Mouse (Mus musculus) intestine, postnatal 0 days (tissue): Measurements from ENCODE around the gene Atp2a1. TPM values are rescaled to one million over a fixed set of nuclear protein-coding genes. Genes with fewer than 3 reads are reported as not detected.
A peak's percentile ranks its signal among the peaks of the same experiment; 100 is the strongest.

Experiments
- ATAC-seq: fragments of 200-750 bp; cut with Nextera tagmentation; 2 replicates; pipeline ENCODE4 v1.8.0; 2017; ENCODE audit warnings: mild to moderate bottlenecking, moderate TSS enrichment, moderate library complexity
- H3K27ac ChIP-seq: fragments of 300-500 bp; sonication (generic); 2 replicates; pipeline ENCODE4 v1.5.1; 2014; ENCODE audit warnings: mild to moderate bottlenecking, low read depth, low read length, moderate library complexity
- H3K27me3 ChIP-seq: fragments of 300-500 bp; sonication (generic); replicated peaks from 2 replicates; pipeline ENCODE4 v1.6.1; 2014; ENCODE audit warnings: low read length, mixed read lengths; ENCODE audit not compliant: control insufficient read depth, insufficient read depth
- H3K36me3 ChIP-seq: fragments of 300-500 bp; sonication (generic); 2 replicates; pipeline ENCODE4 v1.6.1; 2014; ENCODE audit warnings: mild to moderate bottlenecking, moderate library complexity; ENCODE audit not compliant: control insufficient read depth, insufficient read depth
- H3K4me1 ChIP-seq: fragments of 300-500 bp; sonication (generic); replicated peaks from 2 replicates; pipeline ENCODE4 v1.6.1; 2014; ENCODE audit warnings: antibody characterized with exemption, low read length, mixed read lengths; ENCODE audit not compliant: control insufficient read depth, insufficient read depth
- H3K4me2 ChIP-seq: fragments of 300-500 bp; sonication (generic); replicated peaks from 2 replicates; pipeline ENCODE4 v1.6.1; 2014; ENCODE audit warnings: low read depth, mild to moderate bottlenecking, moderate library complexity
- H3K4me3 ChIP-seq: fragments of 300-500 bp; sonication (generic); 2 replicates; pipeline ENCODE4 v1.5.1; 2014; ENCODE audit warnings: low read depth, low read length
- H3K9ac ChIP-seq: fragments of 300-500 bp; sonication (generic); 2 replicates; pipeline ENCODE4 v1.6.1; 2014; ENCODE audit warnings: mild to moderate bottlenecking, low read depth, low read length
- H3K9me3 ChIP-seq: fragments of 300-500 bp; sonication (generic); 2 replicates; pipeline ENCODE4 v1.6.1; 2016; ENCODE audit warnings: mixed run types; ENCODE audit not compliant: control insufficient read depth
- CTCF ChIP-seq: sonication (generic); IDR thresholded peaks from 2 replicates; pipeline ENCODE4 v1.5.1; 2016; ENCODE audit warnings: low read depth, mild to moderate bottlenecking, control low read depth, antibody characterized with exemption, moderate library complexity
- WGBS: fragments of 180-500 bp; shearing (Covaris S2); extraction: QIAGEN DNeasy Blood & Tissue Kit; methylation state at CpG from one replicate; pipeline ENCODE4 v1.1.7; 2014; 5-methylcytosine and 5-hydroxymethylcytosine counted together
- polyA plus RNA-seq: library from polyadenylated mRNA; unstranded; fragments of >200 nt; fragmentation: Nextera tagmentation; extraction: Ambion mirVana; gene quantifications from 2 replicates; pipeline ENCODE4 v1.2.1, GENCODE M21; 2015

Gene Atp2a1
- polyA plus RNA-seq, 1 experiment from 2014 or later, result 0.05 TPM

DNA sequence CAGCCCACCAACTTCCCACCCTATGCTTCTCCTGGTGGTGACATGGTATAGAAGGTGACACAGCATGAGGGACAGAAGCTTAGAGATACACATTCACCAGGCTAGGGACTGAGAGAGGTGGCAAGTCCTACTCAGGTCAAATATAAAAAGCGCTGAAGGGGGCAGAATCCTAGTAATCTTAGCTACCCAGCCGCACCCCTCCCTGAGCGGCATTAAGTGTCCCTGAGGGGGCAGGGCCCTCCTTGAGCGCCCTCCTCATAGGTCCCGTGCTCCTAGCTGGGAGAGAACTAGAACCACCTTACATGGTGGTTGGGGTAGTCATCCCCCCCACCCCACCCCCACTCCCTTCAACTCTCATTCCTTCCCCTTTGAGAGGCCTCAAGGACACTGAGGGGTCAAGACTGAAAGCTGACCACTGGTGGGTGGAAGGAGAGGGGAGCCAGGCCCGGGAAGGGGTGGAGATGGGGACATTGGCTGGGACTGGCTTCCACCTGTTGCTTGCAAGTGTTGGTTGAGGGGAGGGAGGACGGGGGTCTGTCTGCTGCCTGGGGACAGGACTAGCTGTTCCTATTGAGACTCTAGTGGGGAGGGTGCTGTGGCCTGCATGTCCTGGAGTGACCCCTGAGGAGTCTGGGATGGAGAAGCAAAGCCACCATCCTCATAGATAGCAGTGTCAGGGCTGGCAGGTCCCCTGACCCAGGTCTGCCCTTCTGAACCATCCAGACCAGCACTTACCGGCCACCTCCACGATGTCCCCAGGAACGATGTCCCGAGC lies 3.9 kb downstream of the Atp2a1 start:
- Histone ChIP-seq H3K4me1 (no peaks in the 10 kb centered on the region), H3K36me3 (no peaks in the 10 kb centered on the region), H3K4me2 (0 out of 2 replicates have a peak overlapping the region, but pooled peaks have one; percentile 13), H3K27me3 (no peaks in the 10 kb centered on the region), H3K4me3 (no peak overlapping the region), H3K27ac (no peak overlapping the region), H3K9me3 (no peaks in the 10 kb centered on the region), H3K9ac (no peak overlapping the region)
- WGBS, result 77% methylated on average over 11 of the region's 11 CpGs
- no peak for TF ChIP-seq CTCF
- no peak for ATAC-seq

DNA sequence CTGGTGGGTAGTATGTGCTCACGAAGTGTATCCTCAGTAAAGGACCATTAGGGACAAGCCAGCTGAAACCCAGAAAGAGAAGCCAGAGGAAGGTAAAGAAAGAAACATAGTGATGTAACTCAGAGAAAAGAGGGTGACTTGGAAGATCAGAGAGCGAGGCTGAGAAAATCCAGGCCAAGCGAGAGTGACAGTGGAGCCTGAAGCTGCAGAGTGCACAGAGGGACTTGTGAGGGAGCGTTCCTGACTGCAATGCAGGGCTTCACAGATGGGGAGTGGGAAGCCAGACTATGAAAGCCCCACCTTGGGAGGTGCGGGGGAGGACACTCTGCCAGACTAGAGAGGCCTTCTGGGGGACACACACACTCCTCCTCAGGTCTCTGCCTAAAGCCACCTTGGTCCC lies 4.7 kb downstream of the Atp2a1 start:
- H3K36me3 ChIP-seq, result no peaks in the 10 kb centered on the region
- no peak overlapping the region for H3K9ac ChIP-seq
- no peak overlapping the region for H3K4me3 ChIP-seq
- no peaks in the 10 kb centered on the region for H3K27me3 ChIP-seq
- WGBS, result 82% methylated on average over 4 of the region's 5 CpGs
- H3K4me1 ChIP-seq, result no peaks in the 10 kb centered on the region
- ATAC-seq, result no peak
- no peaks in the 10 kb centered on the region for H3K9me3 ChIP-seq
- H3K27ac ChIP-seq, result no peak overlapping the region
- TF ChIP-seq CTCF, result no peak
- H3K4me2 ChIP-seq, result no peak overlapping the region

DNA sequence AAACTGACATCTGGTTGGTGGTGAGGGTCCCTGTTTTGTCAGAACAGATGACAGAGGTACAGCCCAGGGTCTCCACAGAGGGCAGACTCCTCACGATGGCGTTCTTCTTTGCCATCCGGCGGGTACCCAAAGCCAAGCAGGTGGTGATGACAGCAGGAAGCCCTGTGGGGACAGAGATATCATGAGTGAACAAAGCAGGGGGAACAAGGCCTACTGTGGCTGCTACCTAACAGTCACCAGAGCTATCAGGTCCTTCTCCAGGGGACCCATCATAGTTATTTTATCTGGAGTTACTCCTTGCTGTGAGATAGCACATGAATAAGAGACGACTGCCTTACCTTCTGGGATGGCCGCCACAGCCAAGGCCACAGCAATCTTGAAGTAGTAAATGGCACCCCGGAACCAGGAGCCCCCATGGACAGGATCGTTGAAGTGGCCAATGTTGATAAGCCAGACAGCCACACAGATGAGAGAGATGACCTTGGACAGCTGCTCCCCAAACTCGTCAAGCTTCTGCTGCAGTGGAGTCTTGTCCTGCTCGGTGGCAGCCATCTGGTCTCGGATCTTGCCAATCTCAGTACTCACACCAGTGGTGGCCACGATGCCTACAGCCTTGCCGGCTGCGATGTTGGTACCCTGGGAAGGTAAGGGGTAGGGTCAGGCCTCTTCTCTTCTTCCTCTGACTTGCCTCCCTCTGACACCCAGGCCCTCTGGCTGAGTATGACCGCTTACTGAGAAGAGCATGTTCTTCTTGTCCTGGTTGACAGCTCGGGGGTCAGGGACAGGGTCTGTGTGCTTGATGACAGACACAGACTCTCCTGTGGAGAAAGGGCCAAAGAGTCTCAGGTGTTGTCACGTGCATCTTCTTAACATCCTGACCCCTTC lies 6.3 kb downstream of the Atp2a1 start:
- Histone ChIP-seq H3K9me3 (no peaks in the 10 kb centered on the region), H3K4me2 (no peak overlapping the region), H3K27me3 (no peaks in the 10 kb centered on the region), H3K4me1 (no peaks in the 10 kb centered on the region), H3K36me3 (no peaks in the 10 kb centered on the region), H3K27ac (no peak overlapping the region), H3K4me3 (no peak overlapping the region), H3K9ac (no peak overlapping the region)
- TF ChIP-seq CTCF, result no peak
- WGBS, result 79% methylated on average over 17 of the region's 17 CpGs
- ATAC-seq, result no peak

DNA sequence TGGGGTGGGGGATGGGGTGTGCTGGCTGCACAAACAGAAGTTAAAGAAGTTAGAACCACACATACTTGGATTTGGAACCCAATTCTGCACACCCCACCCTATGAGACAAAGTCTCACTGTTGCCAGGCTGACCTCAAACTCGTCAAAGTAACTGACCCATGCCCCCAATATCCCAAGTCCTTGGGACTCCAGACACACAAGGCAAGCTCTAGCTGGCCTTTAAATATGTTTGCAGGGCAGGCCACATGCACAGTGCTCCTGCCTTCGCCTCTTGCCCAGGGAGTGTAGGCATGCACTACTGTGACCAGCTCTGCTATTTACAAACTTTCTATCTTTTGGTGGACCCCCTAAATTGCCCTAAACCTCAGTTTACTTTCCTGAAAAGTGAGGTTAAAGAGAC lies 7.7 kb downstream of the Atp2a1 start:
- Histone ChIP-seq H3K4me3 (no peak overlapping the region), H3K4me1 (no peaks in the 10 kb centered on the region), H3K9ac (no peak overlapping the region), H3K27me3 (no peaks in the 10 kb centered on the region), H3K36me3 (no peaks in the 10 kb centered on the region), H3K4me2 (no peak overlapping the region), H3K27ac (no peak overlapping the region), H3K9me3 (no peaks in the 10 kb centered on the region)
- TF ChIP-seq CTCF, result no peak
- WGBS, result 73% methylated on average over 2 of the region's 2 CpGs
- ATAC-seq, result no peak

DNA sequence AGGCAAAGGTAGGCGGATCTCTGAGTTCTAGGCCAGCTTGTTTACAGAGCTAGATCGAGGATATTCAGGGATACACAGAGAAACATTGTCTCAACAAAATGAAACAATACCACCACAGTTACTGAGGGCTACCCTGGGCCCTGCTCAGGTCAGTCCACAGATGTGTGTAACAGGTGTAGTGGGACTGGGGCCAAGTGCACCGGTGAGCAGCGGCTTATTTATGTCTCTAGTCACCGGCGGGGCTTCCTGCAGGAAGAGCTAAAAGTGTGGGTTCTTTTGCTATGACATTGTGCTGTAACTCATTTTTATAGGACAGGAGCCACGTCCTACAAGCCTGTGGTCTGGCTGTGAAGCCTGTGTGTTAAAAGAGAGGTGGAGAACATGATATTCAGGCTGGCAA lies 9.0 kb downstream of the Atp2a1 start:
- no peak overlapping the region for H3K9ac ChIP-seq
- H3K4me1 ChIP-seq, result no peaks in the 10 kb centered on the region
- WGBS, result 56% methylated on average over 7 of the region's 7 CpGs
- no peaks in the 10 kb centered on the region for H3K27me3 ChIP-seq
- no peaks in the 10 kb centered on the region for H3K36me3 ChIP-seq
- no peak overlapping the region for H3K4me3 ChIP-seq
- ATAC-seq, result no peak
- no peak for TF ChIP-seq CTCF
- no peak overlapping the region for H3K27ac ChIP-seq
- no peak overlapping the region for H3K4me2 ChIP-seq
- H3K9me3 ChIP-seq, result no peaks in the 10 kb centered on the region

DNA sequence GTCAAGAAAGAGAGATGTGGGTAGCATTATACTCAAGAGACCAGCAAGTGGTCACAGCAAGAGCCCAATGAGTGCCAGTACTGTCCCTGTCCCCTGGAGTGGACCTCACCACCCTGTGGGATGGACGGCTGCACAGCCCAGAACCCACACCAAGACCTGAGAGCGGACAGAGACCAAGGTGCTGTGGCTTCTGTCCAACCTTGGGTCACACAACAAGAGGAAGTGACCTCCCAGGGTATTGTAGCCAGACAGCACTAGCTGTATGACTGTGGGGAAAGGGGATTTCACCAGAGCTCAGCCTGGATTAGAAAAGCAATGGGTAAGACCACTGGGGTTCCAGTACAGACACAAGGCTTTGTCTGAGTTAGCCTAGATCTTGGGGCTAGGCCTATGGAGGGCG lies 10.7 kb downstream of the Atp2a1 start:
- Histone ChIP-seq H3K4me2 (no peak overlapping the region), H3K4me3 (no peak overlapping the region), H3K4me1 (no peaks in the 10 kb centered on the region), H3K9ac (no peak overlapping the region), H3K27me3 (no peaks in the 10 kb centered on the region), H3K9me3 (no peaks in the 10 kb centered on the region), H3K27ac (no peak overlapping the region), H3K36me3 (peaks cover 12% of the 10 kb centered on the region; the same call in 1 of the 2 replicates)
- 86% methylated on average over 3 of the region's 3 CpGs for WGBS
- TF ChIP-seq CTCF, result no peak
- ATAC-seq, result no peak
